Mouse (Mus musculus) testis, adult 2 months (tissue): ENCODE measurements around the gene Mettl7a2. TPM values are rescaled to one million over a fixed set of nuclear protein-coding genes. Genes with fewer than 3 reads are reported as not detected.
"Not testable (repeated sequence)": the region's sequence is repeated elsewhere in the genome, so short reads cannot be mapped to it uniquely, and the experiment has no call there.

ENCODE experiments used
- H3K27ac ChIP-seq: fragments of 200-500 bp; 2 replicates; pipeline ENCODE4 v1.5.1; 2012; ENCODE audit warnings: low read depth, low read length; ENCODE audit not compliant: control insufficient read depth, insufficient read depth
- H3K27me3 ChIP-seq: fragments of 200-500 bp; 2 replicates; pipeline ENCODE4 v1.6.1; 2012; ENCODE audit warnings: mild to moderate bottlenecking, low read length, moderate library complexity; ENCODE audit not compliant: control insufficient read depth, insufficient read depth
- H3K36me3 ChIP-seq: fragments of 200-500 bp; 2 replicates; pipeline ENCODE4 v1.6.1; 2012; ENCODE audit warnings: mild to moderate bottlenecking, low read length; ENCODE audit not compliant: control insufficient read depth, insufficient read depth
- H3K4me1 ChIP-seq: fragments of 200-500 bp; 2 replicates; pipeline ENCODE4 v1.6.1; 2012; ENCODE audit warnings: low read length; ENCODE audit not compliant: control insufficient read depth, insufficient read depth
- H3K4me3 ChIP-seq: fragments of 200-500 bp; 2 replicates; pipeline ENCODE4 v1.5.1; 2012; ENCODE audit warnings: low read depth, mild to moderate bottlenecking, low read length, moderate library complexity, mixed read lengths; ENCODE audit not compliant: control insufficient read depth
- CTCF ChIP-seq: fragments of 200-500 bp; IDR thresholded peaks from 2 replicates; pipeline ENCODE4 v1.5.1; 2012; ENCODE audit warnings: low read depth, mild to moderate bottlenecking, inconsistent platforms, low read length, moderate library complexity; ENCODE audit not compliant: control insufficient read depth, insufficient read depth, insufficient replicate concordance
- POLR2A ChIP-seq: fragments of 200-500 bp; IDR thresholded peaks from 2 replicates; pipeline ENCODE4 v1.6.1; 2012; ENCODE audit warnings: low read depth, mild to moderate bottlenecking, inconsistent platforms, low read length, moderate library complexity; ENCODE audit not compliant: control insufficient read depth
- polyA plus RNA-seq: library from polyadenylated mRNA; depleted of rRNA; stranded (reverse); fragments of >200 nt; gene quantifications from 2 replicates; pipeline ENCODE4 v1.2.3, GENCODE M21; 2012

Mettl7a2 gene
- polyA plus RNA-seq, 1 experiment = not detected

GRCm38 (mm10) chr15:100349496-100349895, 3.5 kb upstream of the Mettl7a2 start:
- no peak overlapping the region for H3K4me3 ChIP-seq
- no peaks in the 10 kb centered on the region for H3K27me3 ChIP-seq
- H3K4me1 ChIP-seq = no peaks in the 10 kb centered on the region; the same call in 1 of the 2 replicates
- no peaks in the 10 kb centered on the region for H3K36me3 ChIP-seq
- H3K27ac ChIP-seq = no peak overlapping the region
- TF ChIP-seq CTCF (no peak), POLR2A (no peak)

GRCm38 (mm10) chr15:100351501-100352060, 1.4 kb upstream of the Mettl7a2 start:
- TF ChIP-seq POLR2A = no peak
- TF ChIP-seq CTCF = no peak
- no peaks in the 10 kb centered on the region for H3K36me3 ChIP-seq

GRCm38 (mm10) chr15:100353399-100353798, 399 bp downstream of the Mettl7a2 start:
- not testable (repeated sequence) for H3K36me3 ChIP-seq, H3K27me3 ChIP-seq, H3K4me1 ChIP-seq, H3K4me3 ChIP-seq, H3K27ac ChIP-seq

More at GRCm38 (mm10) chr15:100351501-100352060, 1.4 kb upstream of the Mettl7a2 start:
- H3K4me3 ChIP-seq = no peak overlapping the region
- H3K27me3 ChIP-seq = no peaks in the 10 kb centered on the region
- no peak overlapping the region for H3K27ac ChIP-seq
- H3K4me1 ChIP-seq = no peaks in the 10 kb centered on the region; the same call in 1 of the 2 replicates

DNA sequence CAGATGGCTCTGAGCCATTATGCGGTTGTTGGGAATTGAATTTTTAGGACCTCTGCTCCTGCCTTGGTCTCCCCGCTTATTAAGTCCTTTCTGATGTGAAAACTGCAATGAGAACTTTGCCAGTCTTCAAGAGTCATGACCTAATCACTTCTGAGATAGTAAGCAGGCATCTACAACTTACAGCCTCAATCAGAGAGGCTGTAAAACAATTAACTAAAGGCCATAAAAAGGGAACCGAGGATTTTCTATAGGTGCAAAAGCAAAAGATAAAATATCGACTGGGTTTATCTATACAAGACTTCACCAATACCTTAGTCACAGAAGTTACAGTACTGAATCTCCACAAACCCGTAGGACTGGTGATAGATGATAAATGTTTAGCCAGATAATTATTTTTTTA, 2.9 kb downstream of the Mettl7a2 start:
- Histone ChIP-seq H3K27me3 (no peaks in the 10 kb centered on the region), H3K4me1 (no peaks in the 10 kb centered on the region), H3K36me3 (no peaks in the 10 kb centered on the region), H3K4me3 (no peak overlapping the region), H3K27ac (no peak overlapping the region)
- no peak for TF ChIP-seq CTCF
- TF ChIP-seq POLR2A = no peak

DNA sequence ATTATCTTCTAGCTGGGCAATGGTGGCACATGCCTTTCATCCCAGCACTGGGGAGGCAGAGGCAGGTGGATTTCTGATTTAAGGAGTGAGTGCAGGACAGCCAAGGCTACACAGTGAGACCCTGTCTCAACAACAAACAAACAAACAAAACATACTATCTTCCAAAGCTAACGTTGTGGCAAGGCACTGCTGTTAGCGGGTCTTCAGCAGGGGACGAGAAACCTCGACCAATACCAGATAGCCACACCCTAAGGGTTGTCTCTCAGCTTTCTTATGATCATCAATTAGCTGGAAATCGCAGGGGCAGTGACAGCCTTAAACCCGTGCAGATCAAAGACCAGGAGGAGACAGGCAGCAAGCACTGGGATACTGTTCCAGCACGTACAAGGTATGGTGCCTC, 11.2 kb downstream of the Mettl7a2 start, which contains the start of gene Higd1c:
TSS of gene Higd1c (plus strand) at position 301 of the 400 bp plus-strand sequence.
- Histone ChIP-seq H3K4me3 (no peak within 1 kb of the TSS), H3K27ac (no peak within 1 kb of the TSS), H3K36me3 (no peaks in the 10 kb centered on the region), H3K27me3 (no peaks in the 10 kb centered on the region), H3K4me1 (no peaks in the 10 kb centered on the region)
- no peak for TF ChIP-seq POLR2A
- TF ChIP-seq CTCF = no peak

DNA sequence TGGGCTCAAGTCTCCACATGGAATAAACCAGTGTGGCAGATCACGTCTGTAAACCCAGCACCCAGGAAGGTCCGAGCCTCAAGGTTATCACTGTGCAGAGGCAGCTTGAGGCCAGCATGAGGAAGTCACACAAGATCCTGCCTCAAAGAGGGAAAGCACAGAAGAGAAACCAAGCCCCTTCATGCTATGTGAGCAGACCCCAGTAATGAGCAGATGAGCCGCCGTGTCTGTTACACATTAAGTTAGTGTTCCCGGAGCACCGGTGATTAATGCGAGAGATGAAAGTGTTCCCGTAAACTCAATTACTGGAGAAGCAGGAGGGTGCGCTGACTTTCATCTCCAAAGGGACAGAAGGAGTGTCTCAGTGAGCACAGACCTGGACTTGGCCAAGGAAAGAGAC, 13.0 kb downstream of the Mettl7a2 start:
- not testable (repeated sequence) for H3K27ac ChIP-seq, H3K4me1 ChIP-seq, H3K27me3 ChIP-seq, H3K4me3 ChIP-seq, H3K36me3 ChIP-seq

DNA sequence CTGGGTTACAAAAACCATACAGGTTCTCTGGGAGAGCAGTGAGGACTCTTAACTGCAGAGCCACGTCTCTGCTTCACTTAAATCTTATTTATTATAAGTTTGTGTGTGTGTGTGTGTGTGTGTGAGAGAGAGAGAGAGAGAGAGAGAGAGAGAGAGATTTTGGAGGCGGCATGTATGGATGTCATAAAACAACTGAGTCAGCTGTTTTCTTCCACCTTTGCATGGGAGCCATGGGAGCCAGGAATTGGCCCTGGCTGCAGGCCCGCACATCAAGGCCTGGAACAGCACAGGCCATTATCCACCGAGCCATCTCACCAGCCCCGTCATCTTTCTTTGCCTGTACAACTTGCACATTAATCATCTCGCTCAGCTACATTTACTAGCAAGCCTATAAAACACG, 14.1 kb downstream of the Mettl7a2 start:
- no peak overlapping the region for H3K27ac ChIP-seq
- H3K4me3 ChIP-seq = no peak overlapping the region
- no peak for TF ChIP-seq POLR2A
- TF ChIP-seq CTCF = no peak
- no peaks in the 10 kb centered on the region for H3K27me3 ChIP-seq
- no peaks in the 10 kb centered on the region for H3K36me3 ChIP-seq
- no peaks in the 10 kb centered on the region for H3K4me1 ChIP-seq

DNA sequence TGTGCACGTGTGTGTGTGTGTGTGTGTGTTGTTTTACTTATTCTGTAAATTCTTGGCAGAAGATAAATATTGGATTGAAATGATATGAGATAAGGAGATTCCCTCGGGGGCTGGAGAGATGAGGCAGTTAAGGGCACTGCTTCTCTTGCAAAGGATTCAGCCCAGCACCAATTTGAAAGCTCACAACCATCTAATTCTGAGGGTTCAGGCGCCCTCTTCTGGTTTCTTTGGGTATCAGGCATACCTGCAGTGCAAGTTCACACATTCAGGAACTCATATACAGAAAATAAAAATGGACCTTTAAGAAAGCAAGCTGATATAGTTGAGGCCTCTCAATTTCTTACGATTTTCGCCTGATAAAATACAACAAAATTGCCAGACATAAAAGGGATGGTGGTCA, 22.1 kb downstream of the Mettl7a2 start:
- Histone ChIP-seq H3K27me3 (no peaks in the 10 kb centered on the region), H3K36me3 (no peaks in the 10 kb centered on the region), H3K4me1 (no peaks in the 10 kb centered on the region), H3K4me3 (no peak overlapping the region), H3K27ac (no peak overlapping the region)
- TF ChIP-seq POLR2A = no peak
- no peak for TF ChIP-seq CTCF

DNA sequence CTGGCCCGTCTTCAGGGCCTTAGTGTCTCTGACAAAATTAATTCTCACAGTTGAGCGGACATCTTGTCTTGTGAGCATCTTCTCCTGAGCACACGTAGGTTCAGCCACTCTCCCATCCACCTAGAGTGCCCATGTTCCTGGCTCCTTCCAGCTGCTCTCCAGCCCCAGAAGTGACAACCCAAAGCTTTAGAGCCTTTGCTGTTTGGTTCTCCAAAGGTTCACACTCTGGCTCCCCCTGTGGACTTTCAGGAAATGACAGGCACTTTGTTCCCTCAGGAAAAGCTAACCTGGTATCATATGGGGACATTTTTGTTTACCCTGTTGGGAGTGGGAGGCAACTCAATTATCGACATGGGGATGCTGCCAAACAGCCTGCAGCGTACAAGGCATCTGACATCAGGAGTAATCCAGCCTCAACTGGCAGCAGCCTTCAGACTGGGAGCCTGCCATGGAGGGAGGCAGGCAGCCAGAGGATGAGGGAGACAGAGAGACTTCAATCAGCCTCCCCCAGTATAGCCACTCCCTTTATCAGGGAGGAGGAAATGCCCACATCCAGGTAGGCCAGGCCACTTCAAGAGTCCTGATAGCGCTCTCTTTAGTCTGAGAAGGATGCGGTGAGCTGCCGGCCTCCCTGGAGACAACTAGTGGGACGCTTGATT, 25.0 kb downstream of the Mettl7a2 start:
- H3K4me1 ChIP-seq, H3K27me3 ChIP-seq, H3K27ac ChIP-seq, H3K4me3 ChIP-seq, H3K36me3 ChIP-seq: not testable (repeated sequence)
